Mouse (Mus musculus) forebrain, embryonic 10.5 days (tissue): Measurements from ENCODE around the gene Dram1. TPM values are rescaled to one million over a fixed set of nuclear protein-coding genes. Genes with fewer than 3 reads are reported as not detected.

Source experiments
- DNase-seq: peaks from one replicate; pipeline ENCODE4 v3.0.0-alpha.2; 2017; ENCODE audit warnings: low spot score; ENCODE audit errors: extremely low spot score
- H3K27ac ChIP-seq: fragments of 300-500 bp; sonication (generic); 2 replicates; pipeline ENCODE4 v1.5.1; 2016; ENCODE audit warnings: mild to moderate bottlenecking
- H3K27me3 ChIP-seq: fragments of 300-500 bp; sonication (generic); 2 replicates; pipeline ENCODE4 v1.6.1; 2016; ENCODE audit warnings: mild to moderate bottlenecking; ENCODE audit not compliant: poor library complexity, severe bottlenecking
- H3K36me3 ChIP-seq: fragments of 300-500 bp; sonication (generic); replicated peaks from 2 replicates; pipeline ENCODE4 v1.6.1; 2016; ENCODE audit warnings: mild to moderate bottlenecking, moderate library complexity
- H3K4me1 ChIP-seq: fragments of 300-500 bp; sonication (generic); 2 replicates; pipeline ENCODE4 v1.6.1; 2016
- H3K4me3 ChIP-seq: fragments of 300-500 bp; sonication (generic); 2 replicates; pipeline ENCODE4 v1.5.1; 2016; ENCODE audit warnings: mild to moderate bottlenecking, moderate library complexity
- H3K9me3 ChIP-seq: fragments of 300-500 bp; sonication (generic); 2 replicates; pipeline ENCODE4 v1.6.1; 2016; ENCODE audit warnings: mild to moderate bottlenecking, moderate library complexity
- WGBS: fragments of 180-500 bp; shearing (Covaris S2); methylation state at CpG from one replicate; pipeline ENCODE4 v1.1.7; 2016; 5-methylcytosine and 5-hydroxymethylcytosine counted together
- polyA plus RNA-seq: library from polyadenylated mRNA; unstranded; fragments of >200 nt; fragmentation: Nextera tagmentation; extraction: Ambion mirVana; gene quantifications from 2 replicates; pipeline ENCODE4 v1.2.1, GENCODE M21; 2016

Gene Dram1
- polyA plus RNA-seq, 1 experiment from 2014 or later, result 0.36 TPM

DNA sequence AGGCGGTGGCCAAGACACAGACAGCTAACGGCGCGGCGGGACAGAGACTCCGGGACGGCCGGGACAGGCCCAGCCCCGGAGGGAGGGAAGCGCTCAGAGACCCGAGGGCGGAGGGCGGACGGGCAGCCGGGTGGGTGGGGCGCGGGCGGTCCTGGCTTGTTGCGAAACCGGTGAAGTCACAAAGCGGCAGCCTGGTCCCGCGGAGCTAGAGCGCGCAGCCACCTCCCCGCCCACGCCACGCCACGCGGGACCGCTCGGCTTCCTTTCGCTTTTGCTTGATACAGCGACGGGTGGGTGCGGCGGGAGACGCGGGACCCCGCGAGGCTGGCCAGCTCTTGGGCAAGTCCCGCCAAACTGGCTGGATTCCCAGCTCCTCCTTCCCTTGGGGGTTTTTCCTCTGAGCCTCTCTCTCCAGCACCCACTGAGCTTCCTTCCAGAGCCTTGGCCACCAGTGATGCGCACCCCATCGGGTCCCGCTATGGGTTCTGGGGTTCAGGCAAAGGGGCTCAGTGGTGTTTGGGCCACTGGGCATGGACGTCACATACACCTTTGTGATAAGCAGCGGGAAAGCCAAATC is 21.8 kb downstream of the Dram1 start:
- WGBS, result 2% methylated on average over 47 of the region's 47 CpGs
- Histone ChIP-seq H3K9me3 (no peaks in the 10 kb centered on the region; the same call in 1 of the 2 replicates), H3K36me3 (no peaks in the 10 kb centered on the region), H3K4me3 (peak overlapping the region; percentile 57), H3K27me3 (peaks cover 41% of the 10 kb centered on the region), H3K27ac (peak overlapping the region; percentile 75), H3K4me1 (peaks cover 11% of the 10 kb centered on the region)
- peak; percentile 42 for DNase-seq

- Histone ChIP-seq H3K36me3 (no peaks in the 10 kb centered on the region), H3K4me3 (peak overlapping the region; percentile 57), H3K27me3 (peaks cover 41% of the 10 kb centered on the region), H3K27ac (peak overlapping the region; percentile 75), H3K9me3 (no peaks in the 10 kb centered on the region; the same call in 1 of the 2 replicates), H3K4me1 (peaks cover 11% of the 10 kb centered on the region)
- whole genome bisulfite sequencing, result 7% methylated on average over 21 of the region's 21 CpGs
- DNase-seq, result no peak
Measured at GRCm38 (mm10) chr10:88356114-88356982, 22.5 kb downstream of the Dram1 start.

- Histone ChIP-seq H3K9me3 (no peaks in the 10 kb centered on the region; the same call in 1 of the 2 replicates), H3K4me3 (no peak overlapping the region), H3K27me3 (peaks cover 41% of the 10 kb centered on the region), H3K27ac (no peak overlapping the region), H3K4me1 (peaks cover 23% of the 10 kb centered on the region), H3K36me3 (no peaks in the 10 kb centered on the region)
- WGBS, result 85% methylated on average over 5 of the region's 5 CpGs
- DNase-seq, result no peak
Measured at GRCm38 (mm10) chr10:88354599-88354998, 24.3 kb downstream of the Dram1 start.

DNA sequence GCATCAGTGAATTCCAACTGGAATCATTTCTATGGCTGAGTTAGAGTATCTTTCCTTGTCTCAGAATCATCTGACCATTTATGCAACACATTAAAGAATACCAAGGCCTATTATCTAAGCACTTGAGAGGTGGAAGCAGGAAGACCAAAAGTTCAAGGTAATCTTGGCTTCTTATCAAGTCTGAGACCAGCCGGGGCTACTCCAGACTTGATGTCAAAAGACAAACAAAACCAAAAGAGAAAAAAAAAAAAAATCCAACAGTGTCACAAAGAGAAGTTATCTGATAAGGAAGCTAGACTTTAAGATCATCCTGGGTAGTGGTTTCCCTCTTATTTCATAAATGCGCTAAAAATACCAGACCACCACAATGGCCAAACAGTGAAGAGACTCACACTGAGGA is 26.3 kb downstream of the Dram1 start:
- no peaks in the 10 kb centered on the region for H3K36me3 ChIP-seq
- H3K4me3 ChIP-seq, result no peak overlapping the region
- DNase-seq, result no peak
- peaks cover 29% of the 10 kb centered on the region for H3K27me3 ChIP-seq
- no peaks in the 10 kb centered on the region for H3K9me3 ChIP-seq
- 94% methylated on average over 2 of the region's 2 CpGs for WGBS
- H3K4me1 ChIP-seq, result peaks cover 26% of the 10 kb centered on the region
- H3K27ac ChIP-seq, result no peak overlapping the region

GRCm38 (mm10) chr10:88351411-88352103 is 27.3 kb downstream of the Dram1 start:
- peaks cover 19% of the 10 kb centered on the region for H3K27me3 ChIP-seq
- DNase-seq, result no peak
- H3K9me3 ChIP-seq, result no peaks in the 10 kb centered on the region
- WGBS, result 62% methylated on average over 5 of the region's 5 CpGs
- no peak overlapping the region for H3K27ac ChIP-seq
- peaks cover 17% of the 10 kb centered on the region for H3K4me1 ChIP-seq
- no peak overlapping the region for H3K4me3 ChIP-seq
- H3K36me3 ChIP-seq, result no peaks in the 10 kb centered on the region

GRCm38 (mm10) chr10:88350687-88351086 is 28.2 kb downstream of the Dram1 start:
- H3K4me3 ChIP-seq, result no peak overlapping the region
- 63% methylated on average over 2 of the region's 2 CpGs for WGBS
- no peak for DNase-seq
- peaks cover 10% of the 10 kb centered on the region for H3K27me3 ChIP-seq
- no peaks in the 10 kb centered on the region for H3K9me3 ChIP-seq
- no peaks in the 10 kb centered on the region for H3K36me3 ChIP-seq
- H3K27ac ChIP-seq, result no peak overlapping the region
- H3K4me1 ChIP-seq, result peaks cover 20% of the 10 kb centered on the region

GRCm38 (mm10) chr10:88349800-88350199 is 29.1 kb downstream of the Dram1 start:
- H3K9me3 ChIP-seq, result no peaks in the 10 kb centered on the region
- H3K27me3 ChIP-seq, result peaks cover 2% of the 10 kb centered on the region; the same call in 1 of the 2 replicates
- 0 out of 2 replicates have a peak overlapping the region, but pooled peaks have one; percentile 20 for H3K27ac ChIP-seq
- no peak overlapping the region for H3K4me3 ChIP-seq
- no peak for DNase-seq
- H3K36me3 ChIP-seq, result no peaks in the 10 kb centered on the region
- 11% methylated on average over 8 of the region's 8 CpGs for WGBS
- peaks cover 20% of the 10 kb centered on the region for H3K4me1 ChIP-seq

GRCm38 (mm10) chr10:88346454-88347245 is 32.2 kb downstream of the Dram1 start:
- no peak overlapping the region for H3K27ac ChIP-seq
- H3K4me3 ChIP-seq, result no peak overlapping the region
- H3K36me3 ChIP-seq, result no peaks in the 10 kb centered on the region
- 83% methylated on average over 12 of the region's 12 CpGs for WGBS
- DNase-seq, result no peak
- no peaks in the 10 kb centered on the region for H3K9me3 ChIP-seq
- no peaks in the 10 kb centered on the region for H3K27me3 ChIP-seq
- peaks cover 20% of the 10 kb centered on the region for H3K4me1 ChIP-seq

- Histone ChIP-seq H3K4me3 (no peak overlapping the region), H3K9me3 (no peaks in the 10 kb centered on the region), H3K27me3 (no peaks in the 10 kb centered on the region), H3K4me1 (peaks cover 20% of the 10 kb centered on the region), H3K27ac (no peak overlapping the region), H3K36me3 (no peaks in the 10 kb centered on the region)
- 62% methylated on average over 11 of the region's 11 CpGs for WGBS
- DNase-seq, result no peak
Measured at GRCm38 (mm10) chr10:88345899-88346401, 32.9 kb downstream of the Dram1 start.

- WGBS, result 94% methylated on average over 6 of the region's 6 CpGs
- no peak overlapping the region for H3K4me3 ChIP-seq
- H3K9me3 ChIP-seq, result no peaks in the 10 kb centered on the region
- H3K36me3 ChIP-seq, result no peaks in the 10 kb centered on the region
- DNase-seq, result no peak
- no peaks in the 10 kb centered on the region for H3K27me3 ChIP-seq
- H3K4me1 ChIP-seq, result 0 out of 2 replicates have a peak, but pooled peaks cover 5% of the 10 kb centered on the region
- H3K27ac ChIP-seq, result no peak overlapping the region
Measured at GRCm38 (mm10) chr10:88341368-88341767, 37.5 kb downstream of the Dram1 start.

DNA sequence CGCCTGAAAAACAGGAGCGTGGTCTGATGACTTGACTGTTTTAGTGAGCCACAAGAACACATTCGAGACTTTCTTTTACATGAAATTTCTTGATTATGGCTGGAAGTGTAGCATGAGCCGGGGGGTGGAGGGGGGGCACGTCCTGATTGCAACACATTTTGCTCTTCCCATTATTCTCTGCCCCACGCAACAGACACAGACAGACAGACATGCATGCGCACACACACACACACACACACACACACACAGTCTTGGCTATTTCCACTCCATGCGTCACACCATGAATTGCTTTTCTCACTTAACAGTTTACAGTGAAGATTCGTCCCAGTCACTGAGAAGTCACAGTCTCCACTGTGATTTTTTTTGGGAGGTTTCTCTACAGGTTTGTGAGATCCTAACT is 38.2 kb downstream of the Dram1 start:
- H3K27me3 ChIP-seq, result no peaks in the 10 kb centered on the region
- H3K4me1 ChIP-seq, result no peaks in the 10 kb centered on the region
- H3K27ac ChIP-seq, result no peak overlapping the region
- no peak for DNase-seq
- H3K36me3 ChIP-seq, result no peaks in the 10 kb centered on the region
- no peak overlapping the region for H3K4me3 ChIP-seq
- H3K9me3 ChIP-seq, result no peaks in the 10 kb centered on the region
- 91% methylated on average over 9 of the region's 9 CpGs for WGBS

DNA sequence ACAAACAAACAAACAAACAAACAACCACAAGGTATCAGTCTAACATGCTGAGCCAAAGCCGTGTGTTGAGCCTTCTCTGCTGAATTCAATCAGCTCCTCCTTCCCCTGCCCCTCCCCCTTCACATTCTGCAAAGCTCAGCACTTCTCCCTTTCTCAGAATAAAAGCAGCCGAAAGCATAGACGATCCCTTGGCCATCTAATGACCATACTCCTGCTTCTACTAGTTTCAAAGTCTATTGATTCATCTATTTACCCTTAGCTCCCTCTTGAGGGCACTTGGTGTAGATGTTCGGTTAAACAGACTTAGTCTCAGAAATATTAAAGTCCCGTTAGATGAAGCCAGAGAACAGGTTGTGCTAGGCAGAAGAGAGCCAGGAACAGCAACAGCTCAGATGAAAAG is 48.2 kb downstream of the Dram1 start:
- Histone ChIP-seq H3K4me3 (no peak overlapping the region), H3K27ac (no peak overlapping the region), H3K9me3 (no peaks in the 10 kb centered on the region), H3K4me1 (no peaks in the 10 kb centered on the region), H3K27me3 (peaks cover 6% of the 10 kb centered on the region; the same call in 1 of the 2 replicates), H3K36me3 (no peaks in the 10 kb centered on the region)
- DNase-seq, result no peak
- WGBS, result 48% methylated on average over 5 of the region's 5 CpGs
